Mouse (Mus musculus): ENCODE results near the gene Prpf3.

Prpf3 gene

DNA sequence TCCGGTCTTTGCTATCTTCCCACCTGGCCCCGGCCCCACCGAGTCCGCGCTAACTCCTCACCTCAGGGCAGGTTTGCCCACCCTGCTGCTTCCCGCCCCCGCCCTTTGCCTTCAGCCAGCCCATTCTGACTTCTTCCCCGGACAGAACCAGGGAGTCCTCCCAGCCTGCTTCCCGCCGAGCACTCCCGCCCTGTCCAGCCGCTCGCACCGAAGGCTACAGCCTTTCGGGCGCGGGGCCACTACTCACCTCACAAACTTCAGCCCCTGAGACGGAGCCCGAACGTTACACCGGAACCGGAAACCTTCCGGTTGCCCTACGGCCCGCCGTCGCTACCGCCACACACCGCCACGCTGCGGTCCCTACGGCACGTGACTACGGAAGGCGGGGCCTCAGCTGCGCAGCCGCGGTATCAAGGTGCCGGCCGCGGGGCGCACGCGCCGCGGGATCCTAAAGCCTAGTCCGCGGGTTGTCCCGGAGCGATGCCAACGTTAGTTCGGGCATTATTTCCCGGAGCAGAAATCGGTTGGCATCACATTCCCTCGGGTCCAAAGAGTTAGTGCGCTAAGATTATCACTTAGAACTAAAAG, at the start of gene Prpf3:
Prpf3 (minus strand) TSS at position 384 of the 588 bp plus-strand sequence.
- DNase-seq = peak; percentile 95 to 97

- DNase-seq = peak; percentile 55 to 62
These were observed 48.9 kb upstream of the Prpf3 start, which contains the start of gene Car14 for GRCm38 (mm10) chr3:95904568-95904967. Car14 (minus strand) TSS chr3:95904691.

DNA sequence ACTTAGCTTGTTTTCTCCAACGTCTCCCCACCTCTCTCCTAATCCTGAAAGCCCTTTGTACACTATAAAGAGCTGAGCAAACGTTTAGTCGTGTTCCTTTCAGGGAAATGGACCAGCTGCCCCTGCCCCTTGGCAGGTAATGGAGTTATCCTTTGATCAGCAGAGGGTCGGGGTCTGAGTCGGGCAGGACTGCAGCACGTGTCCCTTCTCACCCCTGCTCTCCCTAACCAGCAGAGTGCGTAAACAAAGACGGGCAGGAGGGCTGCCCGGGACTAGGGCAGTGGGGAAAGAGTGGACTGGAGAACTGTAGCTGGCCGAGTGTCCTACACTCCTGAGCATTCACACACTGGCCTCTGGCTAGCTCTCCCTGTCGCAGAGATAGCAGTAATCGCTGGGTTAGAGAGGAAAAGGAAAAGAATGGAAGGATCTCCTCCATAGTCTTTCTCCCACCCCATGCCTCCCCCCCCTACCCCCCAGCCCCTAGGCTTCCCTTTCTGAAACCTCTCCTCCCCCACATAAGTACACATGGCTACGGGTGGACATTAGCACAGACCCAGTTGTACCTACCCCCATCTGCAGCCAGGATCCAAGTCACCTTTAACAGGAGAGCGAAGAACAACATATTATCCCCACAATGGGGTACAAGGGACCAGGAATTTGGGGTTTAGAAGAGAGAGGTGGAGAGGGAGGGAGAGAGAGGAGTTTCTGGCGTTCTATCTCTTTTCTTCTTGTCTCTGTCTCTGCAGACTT, 48.2 kb upstream of the Prpf3 start:
- peak; percentile 80 to 82 for DNase-seq

- DNase-seq = peak in 1 of 2 experiments; percentile 35
These were observed 47.0 kb upstream of the Prpf3 start for GRCm38 (mm10) chr3:95902643-95903042.

- peak in 1 of 2 experiments; percentile 13 for DNase-seq
These were observed 46.6 kb upstream of the Prpf3 start for GRCm38 (mm10) chr3:95902373-95902625.

- DNase-seq = peak; percentile 77 to 78
These were observed 46.1 kb upstream of the Prpf3 start for GRCm38 (mm10) chr3:95901616-95902372.

GRCm38 (mm10) chr3:95899800-95900524, 44.3 kb upstream of the Prpf3 start:
- DNase-seq = no peak

DNA sequence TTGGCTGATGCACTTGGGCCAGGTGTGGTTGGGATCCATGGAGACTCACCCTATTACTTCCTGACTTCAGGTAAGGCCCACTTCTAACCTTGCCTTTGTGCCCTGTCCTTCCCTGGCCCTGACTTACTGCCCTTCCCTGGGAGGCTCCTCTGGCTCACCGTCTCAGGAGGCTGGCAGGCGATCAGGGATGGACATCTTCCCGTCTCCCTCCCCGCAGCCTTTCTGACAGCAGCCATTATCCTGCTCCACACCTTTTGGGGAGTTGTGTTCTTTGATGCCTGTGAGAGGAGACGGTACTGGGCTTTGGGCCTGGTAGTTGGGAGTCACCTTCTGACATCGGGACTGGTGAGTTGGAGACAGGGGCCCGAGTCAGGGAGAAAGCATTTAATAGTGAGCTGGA, 39.8 kb upstream of the Prpf3 start:
- DNase-seq = peak in 1 of 2 experiments; percentile 8

- DNase-seq = peak; percentile 82 to 87
These were observed 38.9 kb upstream of the Prpf3 start for GRCm38 (mm10) chr3:95894317-95895160.

GRCm38 (mm10) chr3:95893606-95894316, 38.1 kb upstream of the Prpf3 start, which contains the start of gene Aph1a:
Aph1a (plus strand) TSS chr3:95893969.
- peak; percentile 97 to 99 for DNase-seq

GRCm38 (mm10) chr3:95893126-95893525, 37.4 kb upstream of the Prpf3 start:
- DNase-seq = peak in 1 of 2 experiments; percentile 14

DNA sequence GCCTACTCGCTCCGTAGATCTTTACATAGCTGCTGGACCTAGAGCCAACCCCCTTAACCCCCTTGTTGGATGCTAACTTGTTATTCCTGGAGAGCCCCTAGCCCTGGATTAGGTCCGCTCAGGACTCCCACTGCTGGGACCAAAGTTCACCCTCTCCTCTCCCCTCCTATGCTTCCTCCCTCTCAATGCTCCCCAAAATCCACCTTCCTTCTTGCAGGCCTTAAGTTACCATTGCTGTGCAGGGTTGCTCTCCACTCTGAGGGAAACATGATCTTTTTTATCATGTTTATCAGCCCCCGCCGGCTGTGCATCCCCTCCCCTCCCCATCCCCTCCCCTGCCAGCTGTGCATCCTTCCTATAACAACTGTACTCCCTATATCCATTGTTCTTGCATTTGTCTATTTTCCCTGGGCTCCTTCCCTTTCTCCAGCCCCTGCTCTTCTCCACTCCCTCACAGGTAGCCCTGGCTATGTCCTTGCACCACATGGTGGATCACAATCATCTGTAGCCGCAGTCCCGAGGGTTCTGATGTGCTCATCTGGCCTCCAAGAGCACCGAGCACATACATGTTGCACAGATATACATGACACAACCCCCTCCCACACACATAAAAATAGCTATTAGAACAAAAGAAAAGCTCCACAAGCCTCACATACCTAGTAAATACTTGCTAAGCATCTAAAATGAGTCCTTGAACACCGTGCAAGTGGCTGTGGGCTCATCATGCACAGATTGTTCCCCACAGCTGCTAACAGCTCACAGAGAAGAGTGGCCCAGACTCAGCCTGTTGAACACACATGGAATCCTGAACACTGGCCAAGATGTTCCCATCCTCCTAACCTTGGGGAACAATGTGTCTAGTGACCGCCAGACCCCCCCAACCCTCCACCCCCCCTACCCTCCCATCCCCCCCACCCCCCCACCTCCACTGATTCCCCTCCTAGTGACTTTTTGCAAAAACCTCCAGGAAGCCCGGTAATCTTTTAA, 36.7 kb upstream of the Prpf3 start:
- peak; percentile 3 to 27 for DNase-seq

GRCm38 (mm10) chr3:95891211-95892065, 35.8 kb upstream of the Prpf3 start, which contains the start of gene BC028528:
BC028528 (minus strand) TSS chr3:95892005.
- peak; percentile 14 to 32 for DNase-seq

- no peak for DNase-seq
These were observed 34.0 kb upstream of the Prpf3 start for GRCm38 (mm10) chr3:95889664-95890063.

GRCm38 (mm10) chr3:95887596-95887995, 31.9 kb upstream of the Prpf3 start:
- DNase-seq = peak; percentile 75 to 77

- DNase-seq = peak; percentile 65 to 73
These were observed 28.7 kb upstream of the Prpf3 start for GRCm38 (mm10) chr3:95884400-95884799.

- DNase-seq = peak; percentile 82 to 86
These were observed 27.2 kb upstream of the Prpf3 start for GRCm38 (mm10) chr3:95882816-95883425.

All from kidney, adult 8-10 months (tissue).